Mouse (Mus musculus) hematopoietic multipotent progenitor cell, adult 10-12 weeks (in vitro differentiated cells): ENCODE measurements around the gene 1700016K19Rik. TPM values are rescaled to one million over a fixed set of nuclear protein-coding genes. Genes with fewer than 3 reads are reported as not detected.

Source experiments
- polyA plus RNA-seq: library from polyadenylated mRNA; stranded (reverse); fragments of >175 nt; gene quantifications from 2 replicates; pipeline ENCODE4 v1.2.3, GENCODE M21; 2012; ENCODE audit warnings: low replicate concordance

1700016K19Rik gene
- polyA plus RNA-seq: 0.15 and 1.0 TPM in 2 replicates

DNA sequence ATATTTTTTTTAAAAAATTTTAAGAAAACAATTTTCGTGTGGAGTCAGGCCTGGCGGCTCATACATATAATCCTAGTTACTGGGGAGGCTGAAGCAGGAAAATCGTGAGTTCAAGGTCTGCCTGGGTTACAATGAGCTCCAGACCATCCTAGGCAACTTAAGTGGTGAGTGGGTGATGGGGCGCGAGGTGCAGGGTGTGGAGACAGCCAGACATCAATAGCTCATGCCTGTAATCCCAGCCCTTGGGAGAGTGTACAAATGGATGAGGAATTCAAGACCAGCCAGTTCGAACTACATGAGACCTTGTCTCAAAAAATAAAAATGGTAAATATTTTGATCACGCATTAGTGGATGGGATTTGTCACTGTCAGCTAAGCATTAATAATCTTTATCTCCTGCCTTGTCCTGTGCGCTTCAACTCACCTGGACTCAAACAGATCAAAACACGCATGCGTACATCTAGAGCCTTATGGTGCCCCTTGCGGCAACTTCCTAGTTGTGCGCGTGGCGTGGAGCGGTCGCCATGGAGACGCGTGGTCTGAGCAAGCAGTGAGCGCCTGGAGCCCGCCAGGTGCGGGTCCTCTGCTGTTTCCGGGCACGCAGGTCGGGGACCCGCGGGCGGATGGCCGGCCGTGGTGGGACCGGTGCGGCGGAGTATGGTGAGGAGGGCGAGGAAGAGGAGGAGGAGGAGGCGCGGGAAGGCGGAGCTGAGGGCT lies at the start of gene 1700016K19Rik:
Gene 1700016K19Rik (plus strand): TSS at position 473 of the 716 bp plus-strand sequence.

DNA sequence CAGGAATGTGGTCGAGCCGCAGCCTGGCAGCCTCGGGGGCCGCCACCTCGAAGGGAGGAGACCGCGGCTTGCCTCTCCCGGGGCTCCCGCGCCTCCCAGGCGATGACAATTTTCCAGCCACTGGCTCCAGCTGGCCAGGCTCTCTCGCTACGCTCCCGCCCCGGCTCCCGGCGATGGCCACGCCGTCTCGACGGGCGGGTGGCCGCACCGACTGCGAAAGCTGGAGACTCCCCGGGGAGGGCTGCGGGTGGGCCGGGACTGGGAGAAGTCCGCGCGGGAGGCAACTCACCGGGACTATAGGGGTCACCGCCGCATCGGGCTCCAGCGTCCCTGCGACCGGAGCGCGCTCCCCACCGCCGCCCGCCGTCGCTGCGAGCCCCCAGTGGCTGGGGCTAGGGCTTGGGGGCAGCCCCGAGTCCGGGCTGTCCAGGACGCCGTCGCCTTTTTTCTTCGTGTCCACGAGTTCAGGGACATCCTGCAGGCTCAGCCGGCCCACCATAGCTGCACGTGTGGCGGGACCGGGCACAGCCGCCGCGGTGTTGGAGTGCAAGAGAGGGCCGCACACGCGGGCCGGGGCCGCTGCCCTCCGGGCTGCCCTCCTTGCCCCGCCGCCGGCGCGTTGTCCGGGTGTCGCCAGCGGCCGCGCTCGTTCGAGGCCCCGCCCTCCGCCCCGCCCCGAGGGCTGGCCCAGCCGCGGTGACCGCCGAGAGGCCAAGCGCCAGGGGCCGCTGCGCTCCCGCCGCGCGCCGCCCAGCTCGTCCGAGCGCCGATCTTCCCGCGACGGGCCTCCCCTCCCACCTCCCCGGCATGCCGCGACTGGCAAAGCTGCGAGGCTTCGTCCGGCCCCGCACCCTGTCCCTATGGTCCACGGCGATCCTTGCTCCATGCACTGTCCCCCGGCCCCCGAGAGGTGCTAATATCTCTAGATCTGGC lies 27.7 kb downstream of the 1700016K19Rik start, which contains the start of gene Rflnb:
Gene Rflnb (minus strand): TSS at position 644 of the 933 bp plus-strand sequence.

Other genes starting within 250 kb of the 1700016K19Rik start
- not detected in 2 replicates for gene Doc2b, start 203.9 kb upstream of the 1700016K19Rik start, polyA plus RNA-seq
- 7.7 and 8.7 TPM in 2 replicates for gene Rph3al, start 61.5 kb upstream of the 1700016K19Rik start, polyA plus RNA-seq
- gene Rflnb, start 27.9 kb downstream of the 1700016K19Rik start, polyA plus RNA-seq: 27.0 and 42.8 TPM in 2 replicates
- gene Vps53, start 179.7 kb downstream of the 1700016K19Rik start, polyA plus RNA-seq: 20.7 and 25.8 TPM in 2 replicates
- gene Fam57a, start 179.8 kb downstream of the 1700016K19Rik start, polyA plus RNA-seq: 0.92 and 1.4 TPM in 2 replicates
- not detected in 2 replicates for gene Dbil5, start 217.7 kb downstream of the 1700016K19Rik start, polyA plus RNA-seq
- 1.8 and 2.0 TPM in 2 replicates for gene Gemin4, start 217.8 kb downstream of the 1700016K19Rik start, polyA plus RNA-seq
- gene Mrm3, start 243.8 kb downstream of the 1700016K19Rik start, polyA plus RNA-seq: 5.7 and 5.9 TPM in 2 replicates
- 1.6 and 5.6 TPM in 2 replicates for gene Glod4, start 243.8 kb downstream of the 1700016K19Rik start, polyA plus RNA-seq